Mouse (Mus musculus) erythroblast, adult 5-6 weeks (primary cell): Measurements from ENCODE around the gene Hspb6. TPM values are rescaled to one million over a fixed set of nuclear protein-coding genes. Genes with fewer than 3 reads are reported as not detected.

Experiments used
- ATAC-seq: replicated peaks from 2 replicates; pipeline ENCODE4 v1.8.0; 2016; ENCODE audit warnings: moderate number of reproducible peaks, mild to moderate bottlenecking, moderate TSS enrichment, inconsistent platforms; ENCODE audit not compliant: poor library complexity, low FRiP score, severe bottlenecking
- total RNA-seq, 2 experiments: library from RNA; stranded (forward) in 1 of 2; stranded (reverse) in 1 of 2; fragments of 150-400 nt in 1 of 2; fragments of 200-764, 138-1000 nt in 1 of 2; gene quantifications; 2 replicates each; pipeline versions ENCODE4 v1.2.3 to v1.2.4; 2015 to 2017; ENCODE audit warnings: low replicate concordance in 2 of 2

Hspb6 gene
- total RNA-seq (2015; ENCODE audit: low replicate concordance): 6.3 and 19.4 TPM in 2 replicates
- total RNA-seq (2017; ENCODE audit: low replicate concordance): 2.2 and 3.9 TPM in 2 replicates

DNA sequence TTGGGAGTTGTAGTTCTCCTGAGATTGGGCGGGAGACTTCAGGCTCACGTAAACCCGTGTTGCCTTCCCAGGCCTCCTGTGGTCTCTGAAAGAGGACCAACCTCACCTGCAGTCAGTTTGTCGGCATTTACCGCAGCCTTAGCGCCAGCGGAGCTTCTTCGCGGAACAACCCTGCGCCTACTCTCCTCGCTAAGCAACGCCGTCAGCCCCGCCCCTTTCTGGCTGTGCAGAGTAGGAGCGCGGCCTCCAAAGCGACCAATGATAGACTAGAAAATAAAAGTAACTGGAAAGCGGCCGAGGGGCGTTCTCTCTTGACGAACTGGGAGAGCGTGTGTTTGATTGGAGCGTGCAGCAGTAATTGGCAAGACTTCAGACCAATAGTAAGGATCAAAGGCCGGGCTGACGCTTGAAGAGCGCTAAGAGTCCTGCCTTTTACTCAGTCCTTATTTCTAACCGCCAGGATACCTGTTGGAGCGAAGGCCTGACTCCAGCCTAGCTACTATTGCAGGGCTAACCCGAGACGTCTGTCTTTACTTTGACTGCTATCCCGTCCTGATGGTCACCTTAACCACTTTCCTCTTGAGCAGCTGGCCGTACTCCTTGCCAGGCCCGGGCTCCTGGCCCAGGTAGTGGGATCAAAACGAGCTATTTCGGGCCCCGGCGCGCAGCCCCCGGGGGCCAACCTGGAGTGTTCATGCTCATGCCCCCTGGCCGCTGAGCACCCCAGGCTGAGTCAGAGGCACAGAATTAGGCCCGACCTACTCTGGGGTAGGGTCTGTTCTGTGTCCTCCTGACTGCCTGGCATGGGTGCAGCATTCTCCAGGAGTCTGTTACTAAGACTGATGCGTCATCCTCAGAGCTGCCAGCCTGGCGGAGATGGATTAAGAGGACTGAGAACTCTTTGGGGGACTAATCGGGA lies at the start of gene Hspb6, which contains the start of gene Proser3:
Hspb6 (plus strand) TSS at position 77 of the 919 bp plus-strand sequence.
Proser3 (minus strand) TSS at position 198 of the 919 bp plus-strand sequence.
- ATAC-seq: peak; percentile 89

DNA sequence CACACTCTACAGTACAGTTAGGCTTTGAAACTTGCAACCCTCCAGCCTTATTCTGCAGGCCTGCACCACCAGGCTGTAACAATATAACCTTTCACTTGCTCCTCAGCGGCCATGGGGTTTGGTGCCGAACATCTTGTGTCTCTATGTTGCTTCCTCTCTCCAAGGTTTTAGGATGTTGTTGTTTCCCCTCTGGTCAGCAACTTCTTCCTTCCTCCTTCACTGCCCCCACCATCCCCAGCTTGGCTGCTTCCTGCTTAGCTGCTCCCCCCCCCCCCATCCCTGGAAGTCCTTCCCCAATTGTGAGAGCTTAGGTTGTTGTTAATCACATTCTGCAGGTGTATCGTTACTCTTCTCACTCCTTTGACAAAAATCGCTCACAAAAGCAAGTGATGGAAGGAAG lies 43.9 kb upstream of the Hspb6 start:
- ATAC-seq: no peak

DNA sequence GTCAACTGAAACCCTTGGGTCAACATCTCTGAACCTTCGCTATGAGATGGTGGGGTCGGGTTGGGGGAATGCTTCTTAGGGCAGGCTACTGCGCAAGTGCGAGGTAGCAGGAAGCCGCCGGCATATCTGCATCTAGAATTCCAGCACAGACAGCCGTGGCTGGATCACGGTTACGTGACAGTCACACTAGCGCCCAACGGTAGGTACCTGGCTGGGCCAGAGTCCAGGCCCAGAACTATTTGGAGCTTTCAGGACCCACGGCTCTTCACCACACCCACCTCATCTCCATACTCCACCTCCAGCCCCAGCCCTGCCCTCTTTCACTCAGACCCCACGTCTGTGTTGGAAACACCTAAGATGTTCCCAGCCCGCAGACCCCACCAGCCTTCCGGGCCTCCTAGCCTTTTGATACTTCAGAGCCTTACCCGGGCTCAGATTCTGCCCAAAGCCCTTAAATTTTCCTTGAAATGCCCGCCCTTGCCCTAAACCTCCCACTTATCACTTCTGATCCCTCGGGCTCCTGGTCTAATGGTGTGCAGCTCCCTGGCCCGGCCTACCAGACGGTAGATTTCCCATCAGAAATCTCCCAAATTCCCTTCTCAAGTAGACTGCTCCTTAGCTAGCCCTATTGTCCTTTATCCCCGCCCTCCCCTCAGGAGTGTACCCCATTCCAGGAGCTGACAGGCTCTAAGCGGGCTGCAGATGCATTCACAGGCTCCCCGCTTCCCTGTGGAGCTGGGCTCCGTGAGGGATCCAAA lies 36.8 kb upstream of the Hspb6 start:
- ATAC-seq: no peak

DNA sequence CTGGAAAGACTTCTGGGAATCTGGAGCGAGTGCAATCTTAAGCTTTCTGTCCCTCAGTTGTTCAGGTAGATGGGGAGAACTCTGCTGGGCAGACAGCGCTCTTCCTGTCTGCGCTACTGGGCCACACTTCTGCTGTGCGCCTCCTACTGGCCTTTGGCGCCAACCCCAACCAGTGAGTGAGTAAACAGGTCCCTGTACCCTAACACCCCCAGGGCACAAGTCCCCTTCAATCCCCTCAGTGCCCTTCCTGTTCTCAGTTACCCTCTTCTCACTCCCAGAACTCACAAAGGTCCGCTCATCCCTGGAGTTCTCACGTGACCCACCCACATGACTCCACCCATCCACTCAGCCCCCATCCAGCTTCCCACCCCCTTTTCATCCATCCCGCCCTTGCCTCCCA lies 33.7 kb upstream of the Hspb6 start:
- ATAC-seq: no peak

DNA sequence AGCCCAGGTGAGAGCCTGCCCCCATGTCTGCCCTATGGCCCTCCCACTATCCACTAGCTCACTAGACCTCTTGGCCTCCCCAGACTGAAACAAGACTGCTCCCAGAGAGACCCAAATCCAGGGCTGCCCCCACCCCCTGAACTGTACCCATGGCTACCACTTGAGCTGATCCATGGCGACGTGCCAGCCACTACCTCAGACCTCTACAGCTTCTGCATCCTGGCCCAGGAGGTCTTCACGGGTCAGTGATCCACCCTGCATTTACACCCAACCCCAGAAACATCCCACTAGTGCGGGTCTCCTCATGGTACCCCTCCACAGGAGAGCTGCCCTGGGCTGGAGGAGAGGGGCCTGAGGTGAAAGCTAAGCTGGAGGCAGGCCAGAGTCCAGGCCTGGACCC lies 31.6 kb upstream of the Hspb6 start:
- no peak for ATAC-seq

DNA sequence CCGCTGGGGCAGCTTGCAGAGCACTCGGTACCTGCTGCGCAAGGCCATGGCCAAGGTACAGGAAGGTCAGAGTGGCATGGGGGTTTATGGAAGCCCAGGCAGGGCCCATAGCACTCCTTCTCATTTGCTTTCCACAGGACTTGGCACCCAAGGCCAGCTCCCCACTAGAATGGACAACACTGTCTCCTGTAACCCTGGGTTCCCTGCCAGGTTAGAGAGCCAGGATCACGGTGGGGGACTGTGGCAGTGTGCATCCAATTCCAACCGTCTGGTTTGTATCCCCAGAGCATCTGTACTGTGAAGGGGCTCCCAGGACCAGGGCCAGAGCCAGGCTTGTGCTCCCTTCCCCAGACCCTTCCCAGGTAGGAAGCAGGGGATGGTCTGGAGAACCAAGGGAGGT lies 31.1 kb upstream of the Hspb6 start:
- ATAC-seq: no peak

DNA sequence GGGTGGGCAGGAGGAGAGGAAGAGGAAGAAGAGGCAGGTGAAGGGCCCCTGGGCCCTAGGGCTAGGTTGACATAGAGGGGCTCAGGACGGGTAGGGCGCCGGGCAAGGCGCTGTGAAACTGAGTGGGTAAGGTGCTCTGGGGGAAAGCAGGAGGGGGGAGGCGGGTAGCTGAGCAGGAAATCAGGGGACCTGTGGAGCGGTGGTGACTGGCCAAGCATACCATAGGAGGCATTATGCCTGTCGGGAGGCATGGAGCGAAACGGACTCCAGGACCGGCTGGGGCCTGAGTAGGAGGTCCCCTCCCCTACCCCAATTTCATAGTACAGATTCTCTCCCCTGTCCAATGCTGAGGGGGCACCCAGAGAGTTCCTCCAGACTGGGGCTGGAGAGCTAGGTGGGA lies 29.1 kb upstream of the Hspb6 start:
- ATAC-seq: no peak

DNA sequence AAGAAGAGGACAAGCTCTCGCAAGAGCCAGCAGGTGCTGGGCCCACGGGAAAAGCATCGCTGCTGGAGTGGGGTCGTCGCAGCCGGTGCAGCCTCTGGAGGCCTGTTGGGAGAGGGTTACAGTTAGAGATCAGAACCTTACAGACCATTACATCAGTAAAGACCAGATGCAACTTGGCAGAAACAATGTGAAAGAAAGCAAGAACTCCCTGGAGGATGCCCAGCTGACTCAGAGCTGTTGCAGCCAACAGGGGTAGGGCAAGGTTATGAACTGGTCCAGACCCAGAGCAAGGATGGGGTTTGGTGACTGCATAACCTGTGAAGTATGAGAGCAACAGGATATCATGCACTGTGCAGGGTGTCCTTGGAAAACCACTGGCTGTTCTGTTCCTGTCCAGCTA lies 27.5 kb upstream of the Hspb6 start:
- ATAC-seq: no peak

DNA sequence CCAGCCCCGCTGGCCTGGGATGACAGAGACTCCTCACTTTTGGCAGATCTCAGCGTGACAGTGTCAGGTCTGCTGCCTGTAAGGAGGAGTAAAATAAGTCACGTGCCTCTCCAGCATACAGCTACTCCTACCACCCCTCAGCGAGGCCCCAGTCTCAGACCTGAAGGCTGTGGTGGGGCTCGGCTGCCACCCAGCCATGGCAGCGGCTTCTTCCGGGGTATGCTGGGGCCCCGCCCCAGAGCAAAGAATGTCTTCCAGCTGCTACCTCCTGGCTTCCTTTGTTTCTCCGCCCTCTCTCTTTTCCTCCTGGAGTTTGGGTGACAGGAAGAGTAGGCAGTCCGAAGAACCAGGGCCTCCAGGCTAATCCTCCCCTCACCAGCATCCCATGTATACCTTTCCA lies 26.0 kb upstream of the Hspb6 start:
- no peak for ATAC-seq

DNA sequence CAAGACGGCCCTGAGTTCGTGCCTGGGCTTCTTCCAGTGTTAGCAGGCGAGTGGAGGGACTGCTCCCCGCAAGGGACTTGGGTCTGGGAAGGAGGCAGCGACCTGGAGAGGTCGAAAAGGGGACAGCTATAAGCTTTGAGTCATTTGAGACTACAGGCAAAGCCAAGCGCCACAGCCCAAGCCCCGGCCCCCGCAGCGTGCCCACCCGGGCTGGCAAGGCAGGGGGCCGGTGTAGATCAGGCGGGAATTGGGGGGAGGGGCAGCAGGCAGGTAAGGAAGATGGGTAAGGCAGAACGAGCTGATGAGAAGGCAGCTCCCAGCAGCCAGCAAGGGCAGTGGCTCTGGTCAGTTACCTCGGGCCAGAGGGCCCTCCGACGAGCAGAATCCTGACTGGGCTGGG lies 25.6 kb upstream of the Hspb6 start:
- no peak for ATAC-seq

DNA sequence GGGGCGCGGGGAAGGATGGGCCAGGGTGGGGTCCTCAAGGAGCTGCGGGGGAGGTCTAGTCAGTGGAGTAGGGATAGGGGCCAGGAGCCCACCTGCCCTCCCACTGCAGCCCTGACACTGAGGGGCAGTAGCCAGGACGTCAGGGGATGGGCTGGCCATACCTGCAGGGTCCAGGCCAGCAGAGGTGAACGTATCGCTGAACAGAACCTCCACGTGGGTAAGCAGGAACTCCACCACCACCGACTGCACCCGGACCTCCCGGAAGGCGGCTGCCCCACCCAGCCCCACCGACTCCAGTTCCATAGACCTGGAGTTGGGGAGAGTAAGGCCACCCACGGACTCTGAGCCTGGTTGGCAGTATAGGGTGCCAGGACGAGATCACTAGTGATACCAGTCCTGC lies 25.0 kb upstream of the Hspb6 start:
- ATAC-seq: no peak

DNA sequence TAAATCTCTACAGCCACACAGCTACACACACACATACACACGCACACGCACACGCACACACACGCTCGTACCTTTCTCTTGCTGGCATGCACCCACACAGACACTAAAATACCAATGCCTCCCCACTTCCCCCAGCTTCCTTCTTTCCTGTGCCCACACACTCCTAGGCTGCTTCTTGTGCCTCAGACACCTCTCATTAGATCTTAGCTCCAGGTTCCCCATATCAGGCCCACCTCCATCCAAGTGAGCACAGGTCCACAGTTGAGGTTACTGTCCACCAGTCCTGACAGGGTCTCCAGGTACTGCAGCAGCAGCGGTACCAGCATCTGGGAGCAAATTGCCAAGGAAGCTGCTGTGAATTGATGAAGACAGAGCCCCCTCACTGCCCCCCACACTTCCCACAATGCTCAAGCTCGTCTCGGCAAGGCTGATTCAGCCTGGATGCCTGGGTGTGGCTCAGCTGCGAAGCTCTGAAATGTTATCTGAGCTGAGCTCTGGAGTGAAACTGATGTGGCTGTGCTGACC lies 20.6 kb upstream of the Hspb6 start:
- ATAC-seq: no peak

DNA sequence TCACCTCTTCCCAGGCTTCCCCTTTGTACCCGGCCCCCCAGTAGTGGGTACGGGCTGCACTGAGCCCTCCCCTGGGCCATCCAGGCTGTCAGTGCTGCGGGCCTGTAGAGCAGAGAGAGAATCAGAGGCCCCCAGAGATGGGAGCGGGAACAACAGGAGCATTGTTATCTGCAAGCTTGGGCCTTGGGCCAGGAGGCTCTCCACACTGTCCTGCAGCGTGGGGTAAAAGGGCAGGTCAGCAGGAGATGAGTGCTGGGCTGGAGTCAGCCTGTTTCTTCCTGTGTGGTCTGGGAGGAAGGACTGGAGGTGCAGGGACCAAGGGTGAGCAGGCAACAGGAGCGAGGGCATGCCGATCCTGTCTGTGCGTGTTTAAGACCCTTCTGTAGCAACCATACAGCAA lies 19.0 kb upstream of the Hspb6 start:
- ATAC-seq: no peak

DNA sequence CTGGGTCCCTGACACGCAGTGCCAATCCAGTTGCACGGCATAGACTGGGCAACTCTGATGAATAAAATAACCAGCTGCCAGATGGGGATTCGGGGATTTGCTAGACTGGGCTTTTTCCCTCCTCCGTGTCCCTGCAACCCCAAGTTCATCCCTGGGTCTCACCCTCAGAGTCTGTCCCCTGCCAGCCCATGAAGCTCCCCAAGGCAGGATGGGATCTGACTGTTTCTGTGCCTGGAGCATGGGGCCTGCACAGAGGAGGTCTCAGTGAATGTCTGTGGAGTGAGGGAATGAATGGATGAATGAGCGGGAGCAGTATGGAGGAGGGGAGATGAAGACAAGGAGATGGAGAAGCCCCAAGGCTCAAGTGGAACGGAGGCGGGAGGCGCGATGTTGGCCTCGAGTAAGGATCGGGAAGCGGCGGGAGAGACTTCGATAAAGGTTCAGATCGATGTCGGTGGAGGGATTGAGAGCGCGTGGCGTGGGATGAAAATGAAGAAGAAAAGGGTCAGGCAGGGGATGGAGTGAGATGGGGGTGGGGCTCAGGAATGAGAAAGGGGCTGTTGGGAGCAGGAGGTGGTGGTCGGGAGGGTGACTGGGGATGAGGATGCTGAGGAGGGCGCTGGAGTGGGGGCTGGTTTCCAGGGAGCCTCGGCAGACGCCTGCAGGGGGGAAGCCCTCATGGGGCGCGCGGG lies 17.9 kb upstream of the Hspb6 start:
- ATAC-seq: no peak

DNA sequence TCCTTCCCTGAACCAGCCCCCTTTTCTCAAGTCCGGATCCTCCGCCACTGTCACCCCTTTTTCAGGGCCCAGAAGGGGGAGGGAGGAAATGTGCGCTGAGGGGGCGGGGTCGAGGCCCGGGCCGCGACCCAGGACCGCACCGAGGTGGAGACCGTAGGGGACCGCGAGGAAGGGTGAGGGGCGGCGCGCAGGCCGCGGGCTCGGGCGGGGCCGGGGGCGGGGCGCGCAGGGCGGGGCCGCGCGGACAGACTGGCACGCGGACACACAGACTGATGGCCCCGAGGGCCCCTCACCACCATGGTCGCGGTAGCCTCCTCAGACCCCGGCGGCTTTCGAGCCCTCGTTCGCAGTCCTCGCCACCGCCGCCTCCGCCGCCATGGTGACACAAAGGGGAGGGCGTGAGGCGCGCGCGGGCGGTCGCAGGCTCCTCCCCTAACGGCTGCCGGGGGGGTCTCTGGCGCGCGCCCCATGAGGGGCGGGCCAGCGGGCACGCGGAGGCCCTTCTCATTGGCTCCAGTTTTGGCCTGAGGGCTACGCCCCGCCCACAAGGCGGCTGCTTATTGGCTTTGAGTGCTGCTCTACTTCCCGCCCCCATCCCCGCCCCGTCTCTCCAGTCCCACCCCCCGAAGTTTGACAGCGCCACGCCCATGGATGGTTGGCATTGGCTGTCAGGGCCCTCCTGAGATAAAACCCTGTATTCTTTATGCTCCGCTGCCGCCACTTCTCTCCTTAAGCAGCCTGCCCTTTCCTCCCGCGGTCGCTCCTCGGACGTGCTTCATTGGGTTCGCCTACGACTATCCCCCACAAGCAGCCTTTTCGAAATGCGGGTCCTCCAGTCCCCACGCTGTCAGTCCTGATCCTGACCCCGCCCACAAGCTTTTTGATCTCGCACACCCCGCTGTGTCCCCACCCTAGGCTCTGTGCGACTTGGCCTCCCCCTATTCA lies 17.1 kb upstream of the Hspb6 start, which contains the start of gene Arhgap33:
Arhgap33 (minus strand) TSS at position 428 of the 945 bp plus-strand sequence.
- peak; percentile 89 for ATAC-seq

DNA sequence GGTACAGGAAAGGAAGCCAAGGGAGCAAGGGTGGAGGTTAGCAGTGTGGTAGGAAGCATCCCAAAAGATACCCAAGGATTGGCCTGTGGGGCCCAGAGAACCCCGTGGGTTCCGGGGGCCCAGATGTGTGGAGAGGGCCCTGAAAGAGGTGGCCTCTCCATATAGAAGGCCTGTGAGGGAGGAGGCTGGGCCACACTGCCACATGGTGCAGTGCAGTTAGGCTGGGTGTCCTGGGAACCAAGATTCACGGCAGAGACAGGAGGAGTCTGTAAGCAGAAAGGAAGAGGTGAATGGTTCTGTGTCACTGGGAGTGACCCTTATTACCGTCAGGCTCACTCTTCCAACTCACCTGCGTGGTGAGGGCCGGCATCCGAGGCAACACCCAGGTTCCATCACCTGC lies 11.4 kb upstream of the Hspb6 start:
- no peak for ATAC-seq

DNA sequence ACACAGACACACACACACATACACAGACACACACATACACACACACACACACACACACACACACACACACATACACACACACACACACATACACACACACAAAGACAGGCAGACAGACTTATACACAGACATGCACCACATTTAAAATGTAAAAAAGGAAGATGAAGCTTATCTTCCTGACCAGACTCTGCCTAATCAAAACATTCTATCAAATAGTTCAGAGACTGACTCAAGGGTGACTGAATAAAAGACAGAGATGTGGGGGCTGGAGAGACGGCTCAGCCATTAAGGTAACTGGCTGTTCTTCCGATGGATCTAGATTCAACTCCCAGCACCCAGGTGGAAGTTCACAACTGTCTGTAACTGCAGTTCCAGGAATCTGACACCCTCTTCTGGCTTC lies 7.7 kb upstream of the Hspb6 start:
- ATAC-seq: peak; percentile 29; the same call in 1 of the 2 replicates

DNA sequence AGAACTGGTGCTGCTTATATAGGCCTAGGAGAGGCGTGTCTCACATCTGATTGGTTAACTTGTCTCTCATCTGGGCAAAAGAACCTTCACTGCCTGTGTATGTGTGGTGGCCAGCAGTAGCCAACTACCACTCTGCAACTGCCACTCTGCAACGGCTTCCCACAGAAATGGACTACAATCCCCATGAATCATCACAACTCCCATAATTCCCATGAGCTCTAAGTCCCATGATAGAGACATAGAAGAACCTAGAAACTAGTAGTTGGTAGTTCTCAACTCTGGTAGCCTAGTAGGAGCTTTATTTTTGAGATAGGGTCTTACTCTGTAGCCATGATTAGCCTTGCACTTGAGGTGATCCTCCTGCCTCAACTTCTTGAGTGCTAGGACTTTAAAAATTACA lies 2.1 kb upstream of the Hspb6 start:
- ATAC-seq: no peak

DNA sequence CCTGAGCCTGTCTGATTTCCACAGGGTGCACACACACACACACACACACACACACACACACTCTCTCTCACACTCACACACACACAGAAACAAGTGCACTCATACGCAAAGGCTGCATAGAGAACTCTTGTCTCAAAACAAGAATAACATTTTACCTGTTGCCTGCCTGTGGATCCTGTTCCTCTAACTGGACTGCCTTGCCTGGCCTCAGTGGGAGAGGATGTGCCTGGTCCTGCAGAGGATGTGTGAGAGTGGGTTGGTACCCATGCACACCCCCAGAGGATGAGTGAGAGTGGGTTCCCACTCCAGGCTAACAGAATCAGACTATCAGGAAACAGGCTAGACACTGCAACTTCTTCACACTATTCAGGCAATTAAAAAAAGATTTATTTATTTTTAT lies 1.4 kb upstream of the Hspb6 start:
- no peak for ATAC-seq
